Mouse (Mus musculus) heart, embryonic 13.5 days (tissue): ENCODE data around the gene Adamts13. TPM values are rescaled to one million over a fixed set of nuclear protein-coding genes. Genes with fewer than 3 reads are reported as not detected.

ENCODE experiments used
- ATAC-seq: fragments of 200-750 bp; cut with Nextera tagmentation; 2 replicates; pipeline ENCODE4 v1.8.0; 2017; ENCODE audit warnings: moderate TSS enrichment; ENCODE audit not compliant: insufficient number of reproducible peaks, low FRiP score, low TSS enrichment; ENCODE audit errors: extremely low read depth
- H3K27ac ChIP-seq: fragments of 300-500 bp; sonication (generic); replicated peaks from 2 replicates; pipeline ENCODE4 v1.5.1; 2015; ENCODE audit warnings: moderate library complexity, mild to moderate bottlenecking, inconsistent platforms
- H3K27me3 ChIP-seq: fragments of 300-500 bp; sonication (generic); replicated peaks from 2 replicates; pipeline ENCODE4 v1.6.1; 2015; ENCODE audit warnings: mild to moderate bottlenecking, inconsistent platforms
- H3K36me3 ChIP-seq: fragments of 300-500 bp; sonication (generic); 2 replicates; pipeline ENCODE4 v1.6.1; 2015; ENCODE audit warnings: mild to moderate bottlenecking, inconsistent platforms
- H3K4me1 ChIP-seq: fragments of 300-500 bp; sonication (generic); 2 replicates; pipeline ENCODE4 v1.6.1; 2015; ENCODE audit warnings: inconsistent platforms
- H3K4me2 ChIP-seq: fragments of 300-500 bp; sonication (generic); 2 replicates; pipeline ENCODE4 v1.6.1; 2015; ENCODE audit warnings: inconsistent platforms, mild to moderate bottlenecking, moderate library complexity
- H3K4me3 ChIP-seq: fragments of 300-500 bp; sonication (generic); 2 replicates; pipeline ENCODE4 v1.5.1; 2015; ENCODE audit warnings: moderate library complexity, mild to moderate bottlenecking, inconsistent platforms
- H3K9ac ChIP-seq: fragments of 300-500 bp; sonication (generic); 2 replicates; pipeline ENCODE4 v1.6.1; 2015; ENCODE audit warnings: inconsistent platforms, mild to moderate bottlenecking, moderate library complexity
- H3K9me3 ChIP-seq: fragments of 300-500 bp; sonication (generic); 2 replicates; pipeline ENCODE4 v1.6.1; 2016; ENCODE audit warnings: inconsistent platforms
- WGBS: fragments of 180-500 bp; shearing (Covaris S2); methylation state at CpG from one replicate; pipeline ENCODE4 v1.1.7; 2015; ENCODE audit warnings: mixed read lengths; 5-methylcytosine and 5-hydroxymethylcytosine counted together
- polyA plus RNA-seq: library from polyadenylated mRNA; unstranded; fragments of >200 nt; fragmentation: Nextera tagmentation; extraction: Ambion mirVana; gene quantifications from 2 replicates; pipeline ENCODE4 v1.2.1, GENCODE M21; 2015

Adamts13 gene
- polyA plus RNA-seq, 1 experiment from 2014 or later = 0.04 TPM

- WGBS = 73% methylated on average over 6 of the region's 6 CpGs
- H3K36me3 ChIP-seq = peaks cover 30% of the 10 kb centered on the region
- no peak overlapping the region for H3K27ac ChIP-seq
- no peak overlapping the region for H3K9ac ChIP-seq
- H3K4me2 ChIP-seq = no peak overlapping the region
- H3K4me3 ChIP-seq = no peak overlapping the region
- ATAC-seq = no peak
- H3K27me3 ChIP-seq = peaks cover 39% of the 10 kb centered on the region
- H3K4me1 ChIP-seq = peaks cover 1% of the 10 kb centered on the region; the same call in 1 of the 2 replicates
- H3K9me3 ChIP-seq = no peaks in the 10 kb centered on the region
Measured at GRCm38 (mm10) chr2:27022612-27023011, 49.4 kb downstream of the Adamts13 start.

- Histone ChIP-seq H3K27me3 (peaks cover 51% of the 10 kb centered on the region), H3K9me3 (no peaks in the 10 kb centered on the region), H3K36me3 (peaks cover 16% of the 10 kb centered on the region), H3K4me3 (no peak overlapping the region), H3K27ac (no peak overlapping the region), H3K9ac (no peak overlapping the region), H3K4me2 (no peak overlapping the region), H3K4me1 (peaks cover 9% of the 10 kb centered on the region)
- 76% methylated on average over 14 of the region's 14 CpGs for WGBS
- no peak for ATAC-seq
Measured at GRCm38 (mm10) chr2:27024136-27024535, 50.9 kb downstream of the Adamts13 start.

- no peak overlapping the region for H3K9ac ChIP-seq
- H3K4me3 ChIP-seq = no peak overlapping the region
- no peaks in the 10 kb centered on the region for H3K9me3 ChIP-seq
- H3K36me3 ChIP-seq = 0 out of 2 replicates have a peak, but pooled peaks cover 5% of the 10 kb centered on the region
- H3K27me3 ChIP-seq = peaks cover 63% of the 10 kb centered on the region
- H3K27ac ChIP-seq = no peak overlapping the region
- no peak for ATAC-seq
- WGBS = 83% methylated on average over 3 of the region's 3 CpGs
- peaks cover 9% of the 10 kb centered on the region for H3K4me1 ChIP-seq
- no peak overlapping the region for H3K4me2 ChIP-seq
Measured at GRCm38 (mm10) chr2:27025545-27025944, 52.3 kb downstream of the Adamts13 start.

GRCm38 (mm10) chr2:27026332-27026731 is 53.1 kb downstream of the Adamts13 start:
- Histone ChIP-seq H3K9ac (no peak overlapping the region), H3K4me1 (peaks cover 9% of the 10 kb centered on the region), H3K4me2 (no peak overlapping the region), H3K4me3 (no peak overlapping the region), H3K36me3 (no peaks in the 10 kb centered on the region), H3K27me3 (peaks cover 65% of the 10 kb centered on the region), H3K27ac (no peak overlapping the region), H3K9me3 (no peaks in the 10 kb centered on the region)
- ATAC-seq = no peak
- 79% methylated on average over 3 of the region's 3 CpGs for WGBS

- Histone ChIP-seq H3K4me1 (peaks cover 9% of the 10 kb centered on the region), H3K9ac (no peak overlapping the region), H3K4me3 (no peak overlapping the region), H3K9me3 (no peaks in the 10 kb centered on the region), H3K4me2 (no peak overlapping the region), H3K27ac (no peak overlapping the region), H3K36me3 (no peaks in the 10 kb centered on the region), H3K27me3 (peaks cover 65% of the 10 kb centered on the region)
- ATAC-seq = no peak
- 56% methylated on average over 10 of the region's 10 CpGs for WGBS
Measured at GRCm38 (mm10) chr2:27026857-27027617, 53.8 kb downstream of the Adamts13 start.

- Histone ChIP-seq H3K9me3 (no peaks in the 10 kb centered on the region), H3K4me1 (peaks cover 9% of the 10 kb centered on the region), H3K9ac (peak within 1 kb of the TSS; percentile 53), H3K27me3 (peaks cover 65% of the 10 kb centered on the region), H3K4me3 (peak within 1 kb of the TSS; percentile 38), H3K36me3 (no peaks in the 10 kb centered on the region), H3K4me2 (peak within 1 kb of the TSS; percentile 69), H3K27ac (no peak within 1 kb of the TSS)
- peak; percentile 88 for ATAC-seq
- 4% methylated on average over 38 of the region's 38 CpGs for WGBS
Measured at GRCm38 (mm10) chr2:27027618-27028436, 54.6 kb downstream of the Adamts13 start, which contains the start of gene Slc2a6. Gene Slc2a6 (minus strand): TSS chr2:27027998.

GRCm38 (mm10) chr2:27028437-27029015 is 55.3 kb downstream of the Adamts13 start:
- 0 out of 2 replicates have a peak overlapping the region, but pooled peaks have one; percentile 53 for H3K9ac ChIP-seq
- no peaks in the 10 kb centered on the region for H3K9me3 ChIP-seq
- H3K4me3 ChIP-seq = peak overlapping the region; percentile 38
- peaks cover 64% of the 10 kb centered on the region for H3K27me3 ChIP-seq
- no peaks in the 10 kb centered on the region for H3K36me3 ChIP-seq
- peak overlapping the region; percentile 69 for H3K4me2 ChIP-seq
- no peak overlapping the region for H3K27ac ChIP-seq
- no peak for ATAC-seq
- H3K4me1 ChIP-seq = peaks cover 9% of the 10 kb centered on the region
- 58% methylated on average over 4 of the region's 4 CpGs for WGBS

GRCm38 (mm10) chr2:27032361-27032760 is 59.1 kb downstream of the Adamts13 start:
- Histone ChIP-seq H3K36me3 (no peaks in the 10 kb centered on the region), H3K4me1 (peaks cover 9% of the 10 kb centered on the region), H3K27ac (no peak overlapping the region), H3K9ac (no peak overlapping the region), H3K4me2 (no peak overlapping the region), H3K4me3 (no peak overlapping the region), H3K27me3 (peaks cover 28% of the 10 kb centered on the region), H3K9me3 (no peaks in the 10 kb centered on the region)
- WGBS = 52% methylated on average over 2 of the region's 2 CpGs
- ATAC-seq = no peak

GRCm38 (mm10) chr2:27036003-27036402 is 62.8 kb downstream of the Adamts13 start:
- 63% methylated on average over 3 of the region's 3 CpGs for WGBS
- ATAC-seq = no peak
- Histone ChIP-seq H3K4me1 (no peaks in the 10 kb centered on the region), H3K4me3 (no peak overlapping the region), H3K27ac (no peak overlapping the region), H3K4me2 (no peak overlapping the region), H3K27me3 (peaks cover 21% of the 10 kb centered on the region), H3K9me3 (no peaks in the 10 kb centered on the region), H3K36me3 (no peaks in the 10 kb centered on the region), H3K9ac (no peak overlapping the region)

- Histone ChIP-seq H3K4me3 (no peak overlapping the region), H3K4me1 (peaks cover 6% of the 10 kb centered on the region; the same call in 1 of the 2 replicates), H3K36me3 (no peaks in the 10 kb centered on the region), H3K27me3 (peaks cover 24% of the 10 kb centered on the region), H3K9ac (no peak overlapping the region), H3K27ac (no peak overlapping the region), H3K9me3 (no peaks in the 10 kb centered on the region), H3K4me2 (no peak overlapping the region)
- ATAC-seq = no peak
- 76% methylated on average over 4 of the region's 4 CpGs for WGBS
Measured at GRCm38 (mm10) chr2:27037008-27037407, 63.8 kb downstream of the Adamts13 start.

GRCm38 (mm10) chr2:27038596-27038995 is 65.4 kb downstream of the Adamts13 start:
- Histone ChIP-seq H3K27me3 (peaks cover 34% of the 10 kb centered on the region), H3K4me3 (no peak overlapping the region), H3K36me3 (no peaks in the 10 kb centered on the region), H3K9me3 (no peaks in the 10 kb centered on the region), H3K27ac (no peak overlapping the region), H3K4me2 (no peak overlapping the region), H3K9ac (no peak overlapping the region), H3K4me1 (peaks cover 10% of the 10 kb centered on the region; the same call in 1 of the 2 replicates)
- ATAC-seq = no peak
- 5% methylated on average over 3 of the region's 3 CpGs for WGBS
